Mouse (Mus musculus): ENCODE results near the gene Asb6. TPM values are rescaled to one million over a fixed set of nuclear protein-coding genes. Genes with fewer than 3 reads are reported as not detected.

The Asb6 gene
- polyA plus RNA-seq, 1 experiment from 2014 or later, result 47.5 TPM

Other genes starting within 250 kb of the Asb6 start
- gene Cstad, start 235.3 kb downstream of the Asb6 start, polyA plus RNA-seq (2015; fragmentation: Nextera tagmentation; extraction: Ambion mirVana), result 0.51 and 0.63 TPM in 2 replicates
- 1.2 and 1.7 TPM in 2 replicates for gene 1700001O22Rik, start 26.7 kb downstream of the Asb6 start, polyA plus RNA-seq (2015; fragmentation: Nextera tagmentation; extraction: Ambion mirVana)
- gene Ntmt1, start 22.5 kb downstream of the Asb6 start, polyA plus RNA-seq (2015; fragmentation: Nextera tagmentation; extraction: Ambion mirVana), result 122 and 123 TPM in 2 replicates
- gene Prrx2, start 4.6 kb upstream of the Asb6 start, polyA plus RNA-seq (2015; fragmentation: Nextera tagmentation; extraction: Ambion mirVana), result 3.7 and 4.0 TPM in 2 replicates
- 5.1 and 6.3 TPM in 2 replicates for gene Ptges, start 99.5 kb upstream of the Asb6 start, polyA plus RNA-seq (2015; fragmentation: Nextera tagmentation; extraction: Ambion mirVana)
- 19.9 and 20.8 TPM in 2 replicates for gene Tor1b, start 122.6 kb upstream of the Asb6 start, polyA plus RNA-seq (2015; fragmentation: Nextera tagmentation; extraction: Ambion mirVana)
- gene Tor1a, start 137.6 kb upstream of the Asb6 start, polyA plus RNA-seq (2015; fragmentation: Nextera tagmentation; extraction: Ambion mirVana), result 90.6 and 97.3 TPM in 2 replicates
- 96.4 and 100 TPM in 2 replicates for gene BC005624, start 151.9 kb upstream of the Asb6 start, polyA plus RNA-seq (2015; fragmentation: Nextera tagmentation; extraction: Ambion mirVana)
- gene Usp20, start 151.9 kb upstream of the Asb6 start, polyA plus RNA-seq (2015; fragmentation: Nextera tagmentation; extraction: Ambion mirVana), result 50.2 and 55.5 TPM in 2 replicates

Data from midbrain, embryonic 15.5 days (tissue).